Mouse (Mus musculus) cerebellum, postnatal 36 days (tissue): ENCODE data around the gene Traf4.

Source experiments
- DNase-seq, 2 experiments: peaks; one replicate each; pipeline ENCODE4 v3.0.0; 2021 to 2022; ENCODE audit warnings: mixed read lengths in 2 of 2

Traf4 gene

DNA sequence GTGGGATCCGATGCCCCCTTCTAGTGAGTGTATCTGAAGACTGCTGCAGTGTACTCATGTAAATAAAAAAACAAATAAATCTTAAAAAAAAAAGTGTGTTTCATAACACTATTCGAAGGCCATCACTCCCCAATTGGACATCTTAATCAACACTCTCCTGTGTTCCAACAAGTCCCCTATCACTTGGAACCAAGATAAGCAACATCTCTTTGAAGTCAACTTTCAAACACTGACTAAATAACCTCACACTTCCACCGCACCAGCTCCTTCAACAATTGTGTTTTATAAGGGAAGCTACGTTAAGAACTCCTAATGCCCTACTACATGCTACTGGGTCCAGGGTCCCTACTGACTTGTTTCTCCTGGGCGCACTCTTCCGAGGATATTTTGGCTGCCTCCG is 17.1 kb upstream of the Traf4 start:
- no peak for DNase-seq

- no peak for DNase-seq
Observed at GRCm38 (mm10) chr11:78181830-78182357, 16.5 kb upstream of the Traf4 start.

GRCm38 (mm10) chr11:78180081-78180761 is 14.8 kb upstream of the Traf4 start:
- DNase-seq: no peak

GRCm38 (mm10) chr11:78179438-78179999 is 14.1 kb upstream of the Traf4 start:
- DNase-seq: no peak

DNA sequence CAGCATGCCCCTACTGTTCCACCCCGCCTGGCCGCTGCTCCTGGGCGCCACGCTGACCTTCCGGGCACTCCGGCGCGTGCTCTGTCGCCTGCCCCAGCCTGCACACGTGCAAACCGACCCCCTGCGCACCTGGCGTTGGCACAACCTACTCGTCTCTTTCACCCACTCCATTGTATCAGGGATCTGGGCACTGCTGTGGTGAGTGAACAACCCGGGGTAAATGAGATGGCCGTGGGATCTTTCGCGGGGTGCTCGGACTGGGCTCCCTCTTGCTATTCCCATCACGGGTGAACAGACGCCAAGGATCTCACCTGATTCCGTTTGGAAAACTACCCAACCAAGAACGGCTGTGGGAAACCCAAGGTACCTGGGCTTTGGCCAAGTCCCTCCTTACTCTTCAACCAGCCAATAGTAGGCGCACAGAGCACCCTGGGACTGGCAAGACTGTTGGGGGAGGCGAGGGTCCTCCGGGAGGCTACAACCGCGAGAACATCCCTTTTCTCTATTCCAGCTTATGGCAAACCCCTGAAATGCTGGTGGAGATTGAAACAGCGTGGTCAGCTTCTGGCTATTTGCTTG is 13.6 kb upstream of the Traf4 start:
- DNase-seq: peak; percentile 42 to 48

DNA sequence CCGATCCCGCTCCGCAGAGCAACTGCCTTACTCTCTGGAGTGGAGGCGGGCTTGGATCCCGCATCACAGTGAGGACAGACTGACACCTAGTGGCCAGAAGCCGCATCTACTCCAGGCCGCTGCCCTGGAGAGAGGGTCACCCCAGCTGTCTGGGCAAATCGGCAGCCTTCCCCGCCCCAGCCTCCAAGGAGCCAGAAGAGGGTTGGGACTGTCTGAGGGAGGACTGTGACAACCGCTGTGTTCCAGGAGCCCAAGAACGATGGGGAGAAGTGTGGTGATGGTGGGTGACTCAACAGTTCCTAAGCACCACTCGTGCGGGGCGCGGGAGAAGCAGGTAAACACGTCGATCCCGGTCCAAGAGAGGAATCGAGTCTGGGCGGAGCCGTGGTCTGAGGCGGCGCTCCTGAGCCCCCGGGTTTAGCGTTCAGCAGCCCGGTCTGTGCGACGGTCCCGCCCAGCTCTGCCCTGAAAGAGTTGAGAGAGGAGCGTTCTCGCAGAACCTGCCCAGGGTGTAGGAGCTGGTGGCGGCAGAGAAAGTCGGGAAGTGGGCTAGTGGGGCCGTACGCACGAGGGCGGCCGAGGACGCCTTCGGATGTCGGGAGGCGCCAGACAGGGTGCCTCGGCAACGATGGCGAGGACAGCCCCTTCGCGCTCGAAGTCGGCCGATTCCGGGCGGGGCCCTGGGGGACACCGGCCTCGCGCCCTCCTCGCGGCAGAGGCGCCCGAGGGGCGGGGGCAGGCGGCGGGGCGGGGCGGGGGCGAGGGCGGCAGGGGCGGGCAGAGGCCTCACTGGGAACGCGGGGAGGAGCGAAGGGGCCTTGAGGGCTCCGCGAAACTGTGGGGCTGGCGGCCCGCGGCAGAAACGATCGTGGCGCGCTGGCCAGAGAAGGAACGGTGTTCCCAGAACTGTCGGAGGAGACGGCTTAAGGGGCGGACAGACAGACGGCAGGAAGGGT is 12.8 kb upstream of the Traf4 start:
- peak; percentile 90 to 93 for DNase-seq

- DNase-seq: no peak
Observed at GRCm38 (mm10) chr11:78177437-78177836, 12.0 kb upstream of the Traf4 start.

DNA sequence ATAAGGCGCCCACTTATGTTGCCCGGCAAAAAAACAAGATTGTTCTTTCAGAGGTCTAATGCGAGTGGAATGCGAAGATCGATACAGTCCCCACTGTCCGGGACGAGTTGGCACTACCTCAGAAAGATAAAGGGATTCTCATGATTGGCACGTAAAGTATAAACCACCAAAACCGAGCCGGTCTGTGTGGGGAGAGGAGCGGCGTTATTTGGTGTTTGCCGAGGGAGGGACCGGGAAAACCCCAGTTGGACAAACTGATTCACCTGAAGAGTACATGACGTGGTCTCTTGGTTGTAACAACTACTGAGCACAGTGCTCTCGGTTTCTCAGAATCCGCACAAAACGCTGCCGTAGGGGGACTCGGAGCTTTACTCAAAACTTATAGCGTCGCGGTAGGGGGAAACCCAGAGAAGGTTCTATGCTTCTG is 11.5 kb upstream of the Traf4 start:
- DNase-seq: no peak

DNA sequence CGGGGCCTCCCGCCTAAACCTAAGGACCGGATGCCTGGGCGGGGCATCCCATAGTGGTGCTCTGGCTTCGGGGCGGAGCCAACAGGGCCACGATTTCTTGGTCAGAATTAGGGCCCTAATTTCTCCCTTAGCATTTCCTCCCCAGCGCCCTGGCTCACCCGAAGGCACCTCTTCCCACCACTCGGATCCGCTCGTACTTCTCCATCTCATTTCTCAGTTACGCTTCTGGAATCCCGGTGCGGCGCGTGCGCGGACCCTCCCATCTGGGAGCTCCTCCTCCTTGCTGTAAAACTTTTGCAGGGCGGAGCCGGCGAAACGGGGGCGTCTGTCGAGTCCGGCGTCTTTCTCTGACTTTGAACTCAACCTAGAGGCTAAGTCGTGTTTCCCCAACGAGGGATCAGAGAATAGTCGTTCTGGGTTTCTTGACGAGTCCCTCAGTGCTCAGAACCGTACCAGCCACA is 11.0 kb upstream of the Traf4 start, which contains the start of the genes Nek8 and Tlcd1:
Nek8 (minus strand) TSS at position 274 of the 461 bp plus-strand sequence.
Tlcd1 (plus strand) TSS at position 310 of the 461 bp plus-strand sequence.
- DNase-seq: peak; percentile 68 to 73

DNA sequence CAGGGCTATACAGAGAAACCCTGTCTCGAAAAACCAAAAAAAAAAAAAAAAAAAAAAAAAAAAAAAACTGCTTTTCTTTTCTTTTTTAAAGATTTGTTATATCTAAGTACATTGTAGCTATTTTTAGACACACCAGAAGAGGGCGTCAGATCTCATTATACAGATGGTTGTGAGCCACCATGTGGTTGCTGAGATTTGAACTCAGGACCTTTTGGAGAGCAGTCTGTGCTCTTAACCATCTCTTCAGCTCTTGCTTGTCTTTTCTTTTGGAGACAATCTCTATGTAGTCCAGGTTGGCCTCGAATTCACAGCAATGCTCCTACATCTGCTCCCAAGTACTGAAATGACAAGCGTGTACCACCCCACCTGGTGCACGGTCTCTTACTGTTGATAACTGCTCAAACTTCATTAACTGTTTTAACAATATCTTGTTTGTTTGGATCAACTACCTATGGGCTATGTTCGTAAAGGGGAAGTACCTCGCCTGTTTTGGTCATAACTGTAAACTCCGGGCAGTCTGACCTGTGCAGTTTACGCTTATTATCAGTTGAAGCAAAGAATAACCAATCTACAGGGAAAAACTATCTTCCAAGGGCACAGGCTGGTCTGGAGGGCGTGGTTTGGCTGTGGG is 10.5 kb upstream of the Traf4 start:
- no peak for DNase-seq

- no peak for DNase-seq
Observed at GRCm38 (mm10) chr11:78174506-78174905, 9.1 kb upstream of the Traf4 start.

- no peak for DNase-seq
Observed at GRCm38 (mm10) chr11:78172748-78173383, 7.5 kb upstream of the Traf4 start.

DNA sequence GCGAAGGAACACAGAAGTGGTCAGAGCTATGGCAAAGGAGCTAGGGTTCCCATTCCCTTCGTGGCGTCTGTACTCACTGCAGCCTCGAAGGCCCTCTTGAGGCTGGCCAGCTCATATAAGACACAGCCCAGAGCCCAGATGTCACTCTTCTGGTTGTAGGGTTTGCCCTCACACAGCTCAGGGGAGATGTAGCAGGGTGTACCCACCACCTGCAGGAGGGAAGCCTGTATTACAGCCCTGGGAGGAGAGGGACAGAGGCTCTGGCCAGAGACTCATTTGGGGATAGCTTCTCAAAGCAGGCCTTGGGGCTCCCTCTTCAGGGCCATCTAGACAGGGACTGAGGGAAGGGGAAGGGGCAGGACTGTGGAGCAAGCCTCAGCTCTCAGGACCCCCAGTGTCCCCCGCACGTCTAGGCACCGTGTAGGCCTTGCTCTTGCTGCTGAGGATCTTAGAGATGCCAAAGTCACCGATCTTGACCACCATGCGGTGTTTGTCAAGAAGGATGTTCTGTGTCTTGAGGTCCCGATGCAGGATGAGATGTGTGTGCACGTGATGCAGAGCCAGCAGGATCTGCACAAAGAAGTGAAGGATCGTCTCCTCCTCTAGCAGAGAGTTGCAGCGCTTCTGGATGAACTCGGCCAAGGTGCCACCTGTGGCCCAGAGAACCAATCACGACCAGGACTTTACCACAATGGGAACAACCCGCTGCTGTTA is 6.8 kb upstream of the Traf4 start:
- DNase-seq: no peak

- DNase-seq: no peak
Observed at GRCm38 (mm10) chr11:78171328-78171727, 5.9 kb upstream of the Traf4 start.

- DNase-seq: no peak
Observed at GRCm38 (mm10) chr11:78170306-78170705, 4.9 kb upstream of the Traf4 start.

DNA sequence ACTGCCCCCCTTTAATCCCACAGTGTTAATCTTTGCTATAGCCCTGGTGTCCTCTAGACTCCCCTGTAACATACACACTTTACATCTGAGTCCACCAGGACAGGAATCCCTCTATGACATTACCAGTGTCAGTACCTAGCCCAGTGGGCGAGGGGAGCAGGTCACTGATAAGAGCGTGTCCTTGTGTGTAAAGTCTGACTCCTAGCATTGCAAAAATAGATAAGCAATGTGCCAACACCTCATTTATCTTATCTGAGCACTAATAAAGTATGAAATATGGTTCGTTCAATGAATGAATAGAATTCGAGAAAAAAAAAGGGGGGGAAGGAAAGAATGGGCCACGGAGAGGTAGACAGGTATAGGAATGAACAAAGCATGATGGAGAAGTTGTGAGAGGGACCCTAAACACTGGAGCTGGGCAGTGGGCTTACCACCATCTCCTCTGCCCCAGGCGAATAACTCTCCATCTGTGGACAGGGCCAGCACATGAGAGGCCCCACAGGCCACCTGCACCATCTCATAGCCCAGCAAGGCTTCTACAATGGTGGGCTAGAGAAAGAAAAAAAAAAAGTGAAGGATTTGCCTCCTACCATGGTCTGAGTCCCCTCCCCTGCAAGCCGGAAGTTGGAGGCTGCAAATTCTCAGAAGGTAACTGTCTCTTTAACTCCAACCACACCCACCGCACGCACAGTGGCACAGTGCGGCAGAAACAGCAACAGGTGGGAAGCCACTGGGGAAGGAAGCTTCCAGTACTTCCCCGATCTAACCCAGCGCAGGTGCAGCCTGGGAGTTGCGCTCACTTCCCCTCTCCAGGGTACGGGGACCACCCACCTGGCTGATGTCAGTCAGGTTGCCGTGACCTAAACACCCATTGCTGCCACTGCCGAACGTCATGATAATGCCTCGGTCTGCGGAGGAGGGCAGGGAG is 3.4 kb upstream of the Traf4 start:
- no peak for DNase-seq

DNA sequence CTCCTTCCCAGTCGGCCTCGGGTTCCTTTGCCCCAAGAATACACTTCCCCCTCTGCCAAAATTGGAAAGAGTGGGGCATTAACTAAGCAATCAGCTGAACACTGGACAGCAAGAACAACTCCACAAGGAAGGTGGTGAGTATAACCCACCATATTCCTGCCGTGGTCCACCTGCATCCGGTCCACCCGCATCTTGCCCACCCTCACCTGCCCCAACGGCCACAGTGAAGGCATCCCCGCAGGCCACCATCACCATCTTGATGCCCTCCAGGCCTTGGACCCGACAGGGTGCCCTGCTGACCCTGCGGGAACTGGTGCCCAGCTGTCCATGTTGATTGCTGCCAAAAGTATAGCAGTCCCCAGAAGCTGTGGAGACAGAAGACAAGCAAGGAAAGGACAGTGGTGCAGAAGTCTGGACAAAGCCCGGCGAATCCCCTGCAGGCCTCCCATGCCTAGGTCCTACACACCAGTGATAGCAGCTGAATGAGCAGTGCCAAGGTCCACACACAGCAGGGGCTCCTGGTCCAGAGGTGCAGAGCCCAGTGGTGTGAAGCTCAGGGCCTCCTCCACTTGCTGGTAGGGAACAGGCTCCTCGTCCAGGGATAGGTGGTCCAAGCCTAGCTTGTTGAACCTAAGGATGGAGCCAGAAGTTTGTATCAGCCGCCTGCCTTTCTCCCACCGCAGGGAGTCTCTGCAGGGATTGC is 2.0 kb upstream of the Traf4 start:
- DNase-seq: no peak

DNA sequence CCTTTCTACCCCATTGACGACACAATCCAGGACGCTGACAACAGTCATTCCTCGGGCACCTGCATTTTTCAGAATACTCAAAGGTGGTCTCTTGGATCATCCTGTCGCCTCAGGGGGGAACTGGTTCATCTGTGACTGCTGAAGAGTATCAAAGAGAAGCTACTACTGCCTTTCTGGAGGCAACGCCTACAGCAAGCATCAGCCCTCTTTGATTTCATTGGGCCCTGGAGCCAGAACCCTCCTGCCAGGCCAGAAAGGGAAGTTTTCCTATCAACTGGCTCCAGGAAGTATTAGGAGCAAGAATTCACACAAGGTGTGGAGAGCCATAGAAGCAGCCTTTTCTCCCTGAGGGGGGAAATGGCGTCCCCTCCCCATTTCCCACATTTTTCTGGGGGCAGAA is 1.3 kb upstream of the Traf4 start:
- DNase-seq: no peak

DNA sequence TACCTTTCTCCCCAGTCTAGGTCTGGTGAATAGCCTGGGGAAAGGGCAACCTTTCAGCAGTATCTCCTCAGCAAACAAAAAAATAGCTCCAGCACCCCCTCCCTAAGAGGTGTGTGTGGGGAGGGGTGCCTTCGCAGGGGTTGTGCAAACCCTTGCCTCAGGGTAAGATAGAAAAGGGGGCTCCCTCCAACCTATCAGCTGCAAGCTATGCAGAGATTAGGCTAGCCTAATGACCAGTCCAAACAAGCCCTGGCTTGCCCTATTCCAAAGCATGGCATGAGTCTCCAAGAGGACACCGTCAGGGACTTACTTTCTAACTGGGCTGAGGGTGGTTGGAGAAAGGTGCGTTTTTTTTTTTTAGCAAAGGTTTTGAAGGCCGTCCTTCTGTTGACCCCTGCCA is 772 bp upstream of the Traf4 start:
- no peak for DNase-seq
